Mouse (Mus musculus): Measurements from ENCODE around the gene Rasal2. TPM values are rescaled to one million over a fixed set of nuclear protein-coding genes. Genes with fewer than 3 reads are reported as not detected.

Gene Rasal2
- polyA plus RNA-seq, 1 experiment, result 0.10 TPM

DNA sequence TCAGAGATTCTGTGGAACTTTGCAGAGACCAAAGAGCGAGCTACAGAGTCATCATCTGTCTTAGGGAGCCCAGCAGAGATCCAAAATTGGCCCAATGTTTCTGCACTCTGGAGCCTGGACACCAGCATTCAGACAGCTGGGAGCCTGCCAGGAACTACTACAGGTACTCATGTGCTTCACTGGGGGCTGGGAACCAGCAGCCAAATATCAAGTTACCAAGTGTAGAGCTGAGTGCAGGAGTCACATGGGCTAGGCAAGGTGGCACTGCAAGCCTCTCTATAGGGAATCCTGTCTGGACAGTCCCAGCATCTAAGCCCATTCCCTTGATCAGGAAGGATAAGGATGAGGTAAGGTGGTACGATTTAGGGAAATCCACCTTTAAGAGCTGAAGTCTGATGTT is 284.2 kb downstream of the Rasal2 start:
- Histone ChIP-seq H3K4me1 (peaks cover 6% of the 10 kb centered on the region), H3K9me3 (no peaks in the 10 kb centered on the region), H3K36me3 (replicated peaks; ENCODE audit: low read length) (no peaks in the 10 kb centered on the region), H3K27me3 (replicated peaks) (peaks cover 6% of the 10 kb centered on the region), H3K4me3 (replicated peaks) (no peak overlapping the region)
- no peak for TF ChIP-seq GATA1 (IDR thresholded peaks at IDR 0.05; ENCODE audit: borderline replicate concordance, low read length)

DNA sequence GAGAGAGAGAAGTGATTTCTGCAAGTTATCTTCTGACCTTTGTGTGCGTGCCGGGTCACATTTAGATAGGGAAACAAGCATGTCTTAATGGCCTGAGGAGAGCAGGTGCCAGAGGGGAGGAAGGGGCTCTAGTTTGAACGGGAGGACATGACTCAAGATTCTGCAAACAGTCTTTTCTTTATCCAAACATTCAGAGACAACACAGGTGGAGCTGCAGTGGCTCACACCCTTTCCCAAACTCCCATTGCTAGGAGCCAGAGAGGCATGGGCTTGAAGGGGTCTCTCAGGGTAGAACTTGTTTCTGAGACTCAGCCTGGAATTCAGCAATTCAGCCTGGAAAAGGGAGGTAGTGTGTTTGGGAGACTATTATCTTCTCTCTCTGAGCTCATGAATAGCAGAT is 288.6 kb downstream of the Rasal2 start:
- Histone ChIP-seq H3K9me3 (no peaks in the 10 kb centered on the region), H3K27me3 (replicated peaks) (peaks cover 14% of the 10 kb centered on the region), H3K4me1 (peaks cover 6% of the 10 kb centered on the region), H3K36me3 (replicated peaks; ENCODE audit: low read length) (no peaks in the 10 kb centered on the region), H3K4me3 (replicated peaks) (no peak overlapping the region)
- TF ChIP-seq GATA1 (IDR thresholded peaks at IDR 0.05; ENCODE audit: borderline replicate concordance, low read length), result no peak

- peaks cover 6% of the 10 kb centered on the region for H3K4me1 ChIP-seq
- TF ChIP-seq GATA1 (IDR thresholded peaks at IDR 0.05; ENCODE audit: borderline replicate concordance, low read length), result no peak
- no peak for TF ChIP-seq FLI1 (IDR thresholded peaks at IDR 0.05; ENCODE audit: low read length)
- peaks cover 9% of the 10 kb centered on the region for H3K9me3 ChIP-seq
- no peaks in the 10 kb centered on the region for H3K36me3 ChIP-seq (replicated peaks; ENCODE audit: low read length)
- peaks cover 16% of the 10 kb centered on the region for H3K27me3 ChIP-seq (replicated peaks)
- no peak overlapping the region for H3K4me3 ChIP-seq (replicated peaks)
Observed at GRCm38 (mm10) chr1:157119168-157119567, 293.2 kb downstream of the Rasal2 start.

GRCm38 (mm10) chr1:157117440-157117839 is 295.0 kb downstream of the Rasal2 start:
- no peak for TF ChIP-seq FLI1 (IDR thresholded peaks at IDR 0.05; ENCODE audit: low read length)
- TF ChIP-seq GATA1 (IDR thresholded peaks at IDR 0.05; ENCODE audit: borderline replicate concordance, low read length), result no peak
- peaks cover 13% of the 10 kb centered on the region for H3K27me3 ChIP-seq (replicated peaks)
- no peak overlapping the region for H3K4me3 ChIP-seq (replicated peaks)
- no peaks in the 10 kb centered on the region for H3K36me3 ChIP-seq (replicated peaks; ENCODE audit: low read length)
- H3K9me3 ChIP-seq, result peaks cover 9% of the 10 kb centered on the region
- H3K4me1 ChIP-seq, result no peaks in the 10 kb centered on the region

DNA sequence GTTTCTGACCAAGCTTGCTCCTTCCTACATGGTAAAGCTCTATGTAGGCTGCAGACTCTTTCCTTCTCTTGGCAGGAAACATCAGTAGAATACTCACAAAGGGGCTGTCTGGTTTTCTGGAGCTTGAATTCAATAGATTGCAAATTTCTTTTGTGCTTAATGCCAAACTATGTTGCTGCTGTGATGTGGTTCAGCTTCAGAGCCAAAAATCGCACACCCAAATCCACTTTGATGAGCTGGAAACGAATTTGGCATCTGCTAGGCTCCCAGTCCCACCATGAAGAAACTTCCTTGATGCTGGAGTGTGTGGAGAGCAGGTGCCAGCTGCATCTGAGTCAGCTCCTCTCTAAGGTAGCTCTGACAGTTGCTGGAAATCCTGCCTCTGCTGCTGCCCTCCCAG is 297.9 kb downstream of the Rasal2 start:
- Histone ChIP-seq H3K9me3 (peaks cover 9% of the 10 kb centered on the region), H3K4me3 (replicated peaks) (no peak overlapping the region), H3K36me3 (replicated peaks; ENCODE audit: low read length) (no peaks in the 10 kb centered on the region), H3K27me3 (replicated peaks) (peaks cover 6% of the 10 kb centered on the region), H3K4me1 (no peaks in the 10 kb centered on the region)
- TF ChIP-seq GATA1 (IDR thresholded peaks at IDR 0.05; ENCODE audit: borderline replicate concordance, low read length), result no peak
- no peak for TF ChIP-seq FLI1 (IDR thresholded peaks at IDR 0.05; ENCODE audit: low read length)

DNA sequence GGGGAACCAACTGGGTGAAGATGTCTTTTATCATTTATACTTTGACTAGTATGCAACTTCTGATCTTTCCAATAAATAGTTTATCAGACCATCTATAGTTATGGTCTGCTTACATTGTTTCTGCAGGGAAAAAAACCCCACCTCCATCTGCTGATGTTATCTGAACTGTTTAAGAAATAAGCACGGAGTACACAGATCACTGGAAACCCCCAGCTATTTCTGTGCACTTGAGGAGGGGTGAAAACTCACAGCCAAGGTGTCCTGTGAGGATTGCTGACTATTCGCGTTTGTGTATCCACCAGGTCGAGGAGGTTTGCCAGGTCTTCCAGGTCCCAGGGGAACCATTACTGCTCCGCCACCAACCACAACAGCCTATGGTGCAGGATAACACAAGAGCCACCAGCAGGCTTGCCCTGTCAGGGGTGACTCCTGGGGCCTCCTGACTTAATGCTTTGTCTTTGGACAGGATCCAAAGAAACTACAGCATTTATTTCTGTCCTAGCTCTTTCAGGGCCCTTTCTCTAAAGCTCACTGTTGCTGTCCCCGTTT is 302.0 kb downstream of the Rasal2 start:
- Histone ChIP-seq H3K4me1 (no peaks in the 10 kb centered on the region), H3K9me3 (peaks cover 10% of the 10 kb centered on the region)
- TF ChIP-seq GATA1 (IDR thresholded peaks at IDR 0.05; ENCODE audit: borderline replicate concordance, low read length) (no peak), FLI1 (IDR thresholded peaks at IDR 0.05; ENCODE audit: low read length) (no peak)

DNA sequence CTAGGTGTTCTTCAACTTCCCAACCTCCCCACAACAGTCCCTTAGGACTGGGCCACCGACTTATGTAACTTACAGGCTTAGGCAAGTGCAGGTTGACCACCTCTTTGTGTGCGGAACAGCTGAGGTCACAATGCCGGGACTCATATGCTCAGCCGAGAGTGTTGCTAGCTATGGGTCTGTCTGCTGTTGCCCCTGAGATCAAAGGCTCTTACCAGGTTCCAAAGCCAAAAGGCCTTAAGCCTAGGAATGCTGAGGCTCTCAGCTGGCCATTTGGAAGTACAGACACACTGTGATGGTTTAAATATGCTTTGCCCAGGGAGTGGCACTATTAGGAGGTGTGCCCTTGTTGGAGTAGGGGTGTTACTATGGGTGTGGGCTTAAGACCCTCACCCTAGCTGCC is 303.8 kb downstream of the Rasal2 start, which contains the start of gene Tex35:
TSS of gene Tex35 (minus strand) at position 101 of the 400 bp plus-strand sequence.
- H3K36me3 ChIP-seq (replicated peaks; ENCODE audit: low read length), result no peaks in the 10 kb centered on the region
- no peaks in the 10 kb centered on the region for H3K4me1 ChIP-seq
- no peak within 1 kb of the TSS for H3K4me3 ChIP-seq (replicated peaks)
- TF ChIP-seq FLI1 (IDR thresholded peaks at IDR 0.05; ENCODE audit: low read length), result no peak
- no peak for TF ChIP-seq GATA1 (IDR thresholded peaks at IDR 0.05; ENCODE audit: borderline replicate concordance, low read length)
- peaks cover 8% of the 10 kb centered on the region; the same call in 1 of the 2 replicates for H3K9me3 ChIP-seq
- H3K27me3 ChIP-seq (replicated peaks), result peaks cover 8% of the 10 kb centered on the region

More for the DNA sequence above, 302.0 kb downstream of the Rasal2 start:
- Histone ChIP-seq H3K36me3 (replicated peaks; ENCODE audit: low read length) (no peaks in the 10 kb centered on the region), H3K4me3 (replicated peaks) (no peak overlapping the region), H3K27me3 (replicated peaks) (peaks cover 1% of the 10 kb centered on the region)

- H3K27me3 ChIP-seq (replicated peaks), result peaks cover 14% of the 10 kb centered on the region
- H3K9me3 ChIP-seq, result peaks cover 8% of the 10 kb centered on the region; the same call in 1 of the 2 replicates
- H3K4me3 ChIP-seq (replicated peaks), result peak overlapping the region; percentile 80
- peaks cover 20% of the 10 kb centered on the region for H3K4me1 ChIP-seq
- H3K36me3 ChIP-seq (replicated peaks; ENCODE audit: low read length), result no peaks in the 10 kb centered on the region
- TF ChIP-seq FLI1 (IDR thresholded peaks at IDR 0.05; ENCODE audit: low read length) (no peak), GATA1 (IDR thresholded peaks at IDR 0.05; ENCODE audit: borderline replicate concordance, low read length) (no peak)
Observed at GRCm38 (mm10) chr1:157101122-157101865, 311.1 kb downstream of the Rasal2 start.

DNA sequence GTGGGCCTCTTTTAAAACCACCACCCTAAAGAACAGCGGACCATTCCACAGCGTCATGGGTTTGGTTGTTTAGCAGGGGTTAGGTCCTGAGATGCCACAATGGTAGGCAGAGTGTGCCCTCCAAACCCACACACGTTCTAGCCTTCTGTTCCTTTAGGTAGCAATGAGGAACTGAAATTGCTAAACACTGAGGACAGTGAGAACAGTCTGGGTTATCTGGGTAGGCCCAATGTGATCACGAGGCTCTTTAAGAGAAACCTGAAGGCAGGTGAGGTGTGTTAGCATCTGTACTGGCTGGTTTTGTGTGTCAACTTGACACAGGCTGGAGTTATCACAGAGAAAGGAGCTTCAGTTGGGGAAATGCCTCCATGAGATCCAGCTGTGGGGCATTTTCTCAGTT is 316.9 kb downstream of the Rasal2 start:
- peaks cover 22% of the 10 kb centered on the region for H3K27me3 ChIP-seq (replicated peaks)
- peaks cover 20% of the 10 kb centered on the region for H3K4me1 ChIP-seq
- H3K36me3 ChIP-seq (replicated peaks; ENCODE audit: low read length), result no peaks in the 10 kb centered on the region
- H3K9me3 ChIP-seq, result 0 out of 2 replicates have a peak, but pooled peaks cover 5% of the 10 kb centered on the region
- H3K4me3 ChIP-seq (replicated peaks), result no peak overlapping the region
- no peak for TF ChIP-seq FLI1 (IDR thresholded peaks at IDR 0.05; ENCODE audit: low read length)
- TF ChIP-seq GATA1 (IDR thresholded peaks at IDR 0.05; ENCODE audit: borderline replicate concordance, low read length), result no peak

GRCm38 (mm10) chr1:157092622-157093021 is 319.8 kb downstream of the Rasal2 start:
- H3K27me3 ChIP-seq (replicated peaks), result peaks cover 16% of the 10 kb centered on the region
- H3K4me1 ChIP-seq, result peaks cover 14% of the 10 kb centered on the region
- TF ChIP-seq FLI1 (IDR thresholded peaks at IDR 0.05; ENCODE audit: low read length) (no peak), GATA1 (IDR thresholded peaks at IDR 0.05; ENCODE audit: borderline replicate concordance, low read length) (no peak)
- H3K4me3 ChIP-seq (replicated peaks), result no peak overlapping the region
- no peaks in the 10 kb centered on the region for H3K36me3 ChIP-seq (replicated peaks; ENCODE audit: low read length)
- 0 out of 2 replicates have a peak, but pooled peaks cover 5% of the 10 kb centered on the region for H3K9me3 ChIP-seq

Measured in megakaryocyte, embryonic 14.5 days (primary cell).